Mouse (Mus musculus) heart, embryonic 11.5 days (tissue): Measurements from ENCODE around the gene Ddah2. TPM values are rescaled to one million over a fixed set of nuclear protein-coding genes. Genes with fewer than 3 reads are reported as not detected.
A peak's percentile ranks its signal among the peaks of the same experiment; 100 is the strongest.

ENCODE experiments used
- ATAC-seq: fragments of 200-750 bp; cut with Nextera tagmentation; replicated peaks from 2 replicates; pipeline ENCODE4 v1.8.0; 2017; ENCODE audit warnings: moderate library complexity; ENCODE audit not compliant: insufficient number of reproducible peaks, low FRiP score, low TSS enrichment
- H3K27ac ChIP-seq: fragments of 300-500 bp; sonication (generic); 2 replicates; pipeline ENCODE4 v1.5.1; 2014; ENCODE audit warnings: mild to moderate bottlenecking, low read depth, low read length
- H3K27me3 ChIP-seq: fragments of 300-500 bp; sonication (generic); 2 replicates; pipeline ENCODE4 v1.6.1; 2014; ENCODE audit warnings: mild to moderate bottlenecking, low read length, mixed read lengths; ENCODE audit not compliant: control insufficient read depth, insufficient read depth
- H3K36me3 ChIP-seq: fragments of 300-500 bp; sonication (generic); 2 replicates; pipeline ENCODE4 v1.6.1; 2014; ENCODE audit warnings: mild to moderate bottlenecking, low read length, moderate library complexity, mixed read lengths; ENCODE audit not compliant: control insufficient read depth, insufficient read depth
- H3K4me1 ChIP-seq: fragments of 300-500 bp; sonication (generic); 2 replicates; pipeline ENCODE4 v1.6.1; 2014; ENCODE audit warnings: low read length; ENCODE audit not compliant: control insufficient read depth, insufficient read depth
- H3K4me2 ChIP-seq: fragments of 300-500 bp; sonication (generic); 2 replicates; pipeline ENCODE4 v1.6.1; 2014; ENCODE audit warnings: mild to moderate bottlenecking, moderate library complexity
- H3K4me3 ChIP-seq: fragments of 300-500 bp; sonication (generic); 2 replicates; pipeline ENCODE4 v1.5.1; 2014; ENCODE audit warnings: low read depth, low read length
- H3K9ac ChIP-seq: fragments of 300-500 bp; sonication (generic); 2 replicates; pipeline ENCODE4 v1.6.1; 2014; ENCODE audit warnings: mild to moderate bottlenecking, low read depth, low read length, moderate library complexity
- H3K9me3 ChIP-seq: fragments of 300-500 bp; sonication (generic); replicated peaks from 2 replicates; pipeline ENCODE4 v1.6.1; 2016; ENCODE audit warnings: low read length; ENCODE audit not compliant: control insufficient read depth
- WGBS: fragments of 180-500 bp; shearing (Covaris S2); extraction: QIAGEN DNeasy Blood & Tissue Kit; methylation state at CpG from one replicate; pipeline ENCODE4 v1.1.7; 2014; ENCODE audit not compliant: insufficient replicate concordance; 5-methylcytosine and 5-hydroxymethylcytosine counted together
- polyA plus RNA-seq: library from polyadenylated mRNA; unstranded; fragments of >200 nt; fragmentation: Nextera tagmentation; extraction: Ambion mirVana; gene quantifications from 2 replicates; pipeline ENCODE4 v1.2.1, GENCODE M21; 2014

Ddah2 gene
- polyA plus RNA-seq, 1 experiment from 2014 or later, result 213 TPM

DNA sequence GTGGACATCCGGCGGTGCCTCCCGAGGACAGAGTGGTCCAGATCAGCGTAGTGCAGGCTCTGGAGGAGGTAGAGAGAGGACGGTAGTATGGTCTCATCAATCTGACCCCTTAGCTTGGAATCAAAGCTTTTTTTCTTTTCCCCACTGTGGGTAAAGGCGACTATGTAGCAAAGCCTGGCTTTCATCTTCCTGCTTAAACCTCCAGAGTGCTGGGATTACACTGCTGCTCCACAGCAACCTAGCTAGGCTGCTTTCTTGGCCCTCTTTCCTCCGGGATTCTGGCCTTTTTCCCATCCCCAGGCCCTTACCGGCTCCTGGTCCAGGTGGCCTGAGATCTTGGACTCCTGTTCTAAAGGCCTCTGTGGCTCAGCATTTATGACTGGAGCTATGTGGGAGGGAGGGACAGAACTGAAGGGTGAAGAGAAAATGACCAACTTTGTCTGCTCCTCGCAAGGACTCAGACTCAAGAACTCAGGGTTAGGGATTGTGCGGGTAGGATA, 5.6 kb downstream of the Ddah2 start:
- H3K4me1 ChIP-seq, result peaks cover 20% of the 10 kb centered on the region
- no peak overlapping the region for H3K27ac ChIP-seq
- H3K4me3 ChIP-seq, result peak overlapping the region; percentile 38; the same call in 1 of the 2 replicates
- no peak for ATAC-seq
- peak overlapping the region; percentile 66 for H3K4me2 ChIP-seq
- peaks cover 13% of the 10 kb centered on the region for H3K36me3 ChIP-seq
- WGBS, result 32% methylated on average over 10 of the region's 10 CpGs
- no peak overlapping the region for H3K9ac ChIP-seq
- H3K9me3 ChIP-seq, result no peaks in the 10 kb centered on the region
- peaks cover 50% of the 10 kb centered on the region for H3K27me3 ChIP-seq

DNA sequence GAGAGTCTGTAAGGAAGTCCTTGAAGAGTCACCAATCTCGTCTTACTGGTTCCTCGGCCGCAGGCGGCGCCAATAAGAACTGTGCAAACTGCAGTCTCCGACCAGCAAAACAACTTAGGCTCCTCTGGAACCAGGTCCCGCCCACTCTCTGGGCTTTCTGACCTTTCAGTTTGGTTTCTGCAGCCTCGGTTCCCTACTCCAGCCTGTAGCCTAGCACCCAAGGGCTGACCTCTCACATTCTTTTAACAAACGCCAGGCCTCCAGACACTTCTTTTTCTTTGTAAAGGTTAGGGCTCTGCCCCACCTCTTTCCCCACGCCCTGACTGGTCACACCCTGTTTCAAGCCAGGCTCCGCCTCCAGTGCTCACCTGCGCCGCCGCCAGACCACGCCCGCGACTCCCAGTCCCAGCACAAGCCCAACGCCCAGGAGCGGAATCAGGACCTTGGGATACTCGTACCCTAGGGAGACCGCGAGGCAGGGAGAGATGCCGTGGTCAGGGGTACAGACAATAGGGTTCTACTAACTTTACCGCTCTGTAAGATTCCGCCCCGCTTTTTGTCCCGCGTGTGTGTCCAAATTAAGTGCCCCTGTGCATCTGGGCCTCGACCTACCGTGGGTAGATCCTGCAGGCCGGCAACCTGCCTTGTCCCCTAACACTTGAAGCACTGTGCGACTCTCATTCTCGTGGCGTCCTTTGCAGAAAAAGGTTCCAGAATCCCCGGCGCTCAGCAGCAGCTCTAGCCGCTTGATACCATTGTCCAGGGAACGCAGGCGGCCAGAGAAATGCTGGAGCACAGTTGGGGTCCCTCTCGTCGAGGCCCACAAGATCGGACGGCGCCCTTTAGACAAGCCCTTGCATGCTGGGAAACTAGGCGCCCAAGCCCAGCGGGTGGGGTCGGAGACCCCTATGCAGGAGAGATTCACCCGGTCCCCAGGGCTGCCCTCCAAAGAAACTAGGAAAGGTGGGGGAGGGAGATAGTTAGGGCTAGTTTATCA, 6.4 kb downstream of the Ddah2 start, which contains the start of gene Ly6g6c:
TSS of gene Ly6g6c (plus strand) at position 438 of the 997 bp plus-strand sequence.
- Histone ChIP-seq H3K9me3 (no peaks in the 10 kb centered on the region), H3K4me3 (peak within 1 kb of the TSS; percentile 38), H3K36me3 (peaks cover 13% of the 10 kb centered on the region), H3K4me1 (peaks cover 16% of the 10 kb centered on the region), H3K27me3 (peaks cover 50% of the 10 kb centered on the region), H3K9ac (peak within 1 kb of the TSS; percentile 52; the same call in 1 of the 2 replicates), H3K4me2 (peak within 1 kb of the TSS; percentile 66), H3K27ac (no peak within 1 kb of the TSS)
- ATAC-seq, result no peak; the same call in 1 of the 2 replicates
- 1% methylated on average over 48 of the region's 48 CpGs for WGBS

DNA sequence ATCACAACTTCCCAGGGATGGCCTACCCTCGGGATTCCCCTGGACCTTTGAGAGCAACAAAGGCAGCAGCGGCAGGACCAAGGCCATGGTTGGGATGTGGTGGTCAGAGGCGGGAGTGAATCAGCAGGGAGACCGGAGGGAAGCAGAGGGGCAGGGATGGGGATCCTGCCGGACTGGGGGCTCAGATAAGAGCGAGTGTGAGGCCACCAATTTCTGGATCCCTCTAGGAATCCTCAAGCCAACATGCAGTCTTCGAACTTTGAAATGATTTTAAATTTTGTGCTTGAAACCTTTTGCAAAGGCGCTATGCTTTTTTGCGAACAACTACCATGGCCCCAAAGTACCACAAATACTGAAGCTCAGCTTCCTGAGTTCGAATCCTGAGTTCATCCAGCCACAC, 7.2 kb downstream of the Ddah2 start, which contains the start of gene Mpig6b:
TSS of gene Mpig6b (minus strand) at position 101 of the 400 bp plus-strand sequence.
- H3K27me3 ChIP-seq, result peaks cover 50% of the 10 kb centered on the region
- no peaks in the 10 kb centered on the region for H3K9me3 ChIP-seq
- H3K4me3 ChIP-seq, result peak within 1 kb of the TSS; percentile 38
- peaks cover 14% of the 10 kb centered on the region for H3K4me1 ChIP-seq
- 36% methylated on average over 10 of the region's 10 CpGs for WGBS
- H3K4me2 ChIP-seq, result peak within 1 kb of the TSS; percentile 66
- peaks cover 9% of the 10 kb centered on the region for H3K36me3 ChIP-seq
- no peak within 1 kb of the TSS for H3K27ac ChIP-seq
- peak within 1 kb of the TSS; percentile 52; the same call in 1 of the 2 replicates for H3K9ac ChIP-seq
- no peak for ATAC-seq

GRCm38 (mm10) chr17:35068213-35068914, 9.5 kb downstream of the Ddah2 start:
- no peaks in the 10 kb centered on the region for H3K9me3 ChIP-seq
- ATAC-seq, result no peak
- WGBS, result 73% methylated on average over 17 of the region's 17 CpGs
- H3K36me3 ChIP-seq, result no peaks in the 10 kb centered on the region
- H3K9ac ChIP-seq, result no peak overlapping the region
- H3K4me2 ChIP-seq, result no peak overlapping the region
- peaks cover 45% of the 10 kb centered on the region for H3K27me3 ChIP-seq
- H3K4me3 ChIP-seq, result no peak overlapping the region
- peaks cover 14% of the 10 kb centered on the region for H3K4me1 ChIP-seq
- no peak overlapping the region for H3K27ac ChIP-seq

DNA sequence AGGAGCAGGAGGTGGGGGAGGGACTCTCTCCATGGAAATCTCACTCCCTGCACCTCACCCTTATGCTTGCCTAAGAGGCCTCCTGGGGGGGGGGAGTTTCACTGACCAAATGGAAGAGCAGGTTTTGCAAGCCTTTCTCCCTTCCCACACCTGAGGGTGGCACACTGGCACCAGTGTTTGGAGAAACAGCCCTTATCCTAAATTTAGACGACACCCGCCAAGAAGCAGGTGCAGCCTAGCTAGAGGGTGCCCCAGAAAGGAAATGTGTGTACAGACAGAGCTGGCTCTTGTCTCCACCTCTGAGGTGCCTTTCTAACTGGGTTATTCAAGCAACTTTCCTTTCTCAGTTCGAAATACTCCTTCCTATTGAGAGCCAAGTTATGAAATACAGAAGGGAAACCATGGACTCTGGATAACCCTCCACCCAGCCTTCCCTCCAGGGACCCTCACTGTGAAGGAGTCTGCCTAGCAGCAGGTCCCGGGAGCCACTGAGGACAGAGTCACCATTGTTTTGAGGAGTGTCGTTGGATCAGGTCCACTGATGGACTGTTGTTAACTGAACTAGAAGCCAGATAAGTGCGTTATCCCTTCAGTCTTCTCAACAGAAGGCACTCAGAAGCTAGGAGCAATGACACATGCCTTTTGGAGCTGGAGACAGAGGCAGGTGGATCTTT, 11.9 kb downstream of the Ddah2 start:
- Histone ChIP-seq H3K4me2 (no peak overlapping the region), H3K9me3 (no peaks in the 10 kb centered on the region), H3K27ac (no peak overlapping the region), H3K9ac (no peak overlapping the region), H3K4me3 (no peak overlapping the region), H3K4me1 (peaks cover 4% of the 10 kb centered on the region; the same call in 1 of the 2 replicates), H3K27me3 (peaks cover 25% of the 10 kb centered on the region), H3K36me3 (no peaks in the 10 kb centered on the region)
- no peak for ATAC-seq
- WGBS, result 49% methylated on average over 6 of the region's 6 CpGs

DNA sequence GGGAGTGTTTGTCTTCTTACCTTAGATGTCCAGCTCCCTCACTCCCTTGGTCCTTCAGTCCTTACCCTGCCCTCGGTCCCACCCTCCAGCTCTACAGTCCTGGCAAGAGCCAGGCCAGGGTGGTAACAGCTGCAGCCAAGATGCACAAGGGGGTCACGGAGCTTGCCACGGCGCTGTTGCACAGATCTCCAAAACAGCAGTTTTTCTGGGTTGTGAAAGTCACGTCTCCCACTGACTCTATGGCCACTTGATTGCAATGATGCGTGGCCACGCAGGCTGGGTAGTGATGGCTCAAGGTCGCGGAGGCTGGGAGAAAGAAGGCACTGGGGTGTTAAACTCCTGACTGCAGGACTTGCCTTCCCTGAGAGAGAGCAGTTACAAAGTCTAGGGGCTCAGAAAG, 12.6 kb downstream of the Ddah2 start:
- H3K9ac ChIP-seq, result no peak overlapping the region
- no peak for ATAC-seq
- no peak overlapping the region for H3K27ac ChIP-seq
- H3K27me3 ChIP-seq, result peaks cover 17% of the 10 kb centered on the region
- H3K4me2 ChIP-seq, result no peak overlapping the region
- 0 out of 2 replicates have a peak, but pooled peaks cover 4% of the 10 kb centered on the region for H3K4me1 ChIP-seq
- 77% methylated on average over 9 of the region's 9 CpGs for WGBS
- H3K4me3 ChIP-seq, result no peak overlapping the region
- no peaks in the 10 kb centered on the region for H3K36me3 ChIP-seq
- H3K9me3 ChIP-seq, result no peaks in the 10 kb centered on the region

DNA sequence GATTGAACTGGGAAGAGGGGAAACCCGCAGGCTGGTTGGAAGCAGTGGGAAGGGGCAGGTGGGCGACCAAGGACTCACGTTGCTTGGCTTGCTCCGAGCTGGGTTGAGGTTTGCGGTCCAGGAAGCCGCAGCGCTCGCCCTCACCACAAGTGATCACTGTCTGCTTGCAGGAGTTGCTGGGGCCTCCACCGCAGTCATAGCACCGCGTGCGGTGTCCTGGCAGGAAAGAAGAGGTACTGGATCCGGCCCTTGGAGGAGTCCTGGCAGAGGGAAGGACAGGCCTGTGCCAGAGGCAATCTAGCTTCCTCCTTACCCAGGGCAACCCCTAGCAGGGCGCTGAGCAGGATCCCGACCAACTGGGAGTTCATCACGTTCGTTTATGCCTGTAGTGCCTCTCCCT, 15.3 kb downstream of the Ddah2 start:
- WGBS, result 43% methylated on average over 17 of the region's 17 CpGs
- no peak overlapping the region for H3K9ac ChIP-seq

More for the DNA sequence above, 15.3 kb downstream of the Ddah2 start:
- no peak overlapping the region for H3K27ac ChIP-seq
- H3K4me3 ChIP-seq, result no peak overlapping the region
- H3K27me3 ChIP-seq, result no peaks in the 10 kb centered on the region
- H3K9me3 ChIP-seq, result no peaks in the 10 kb centered on the region
- no peak overlapping the region for H3K4me2 ChIP-seq
- no peak for ATAC-seq
- peaks cover 14% of the 10 kb centered on the region; the same call in 1 of the 2 replicates for H3K4me1 ChIP-seq
- no peaks in the 10 kb centered on the region for H3K36me3 ChIP-seq
